Mouse (Mus musculus) layer of hippocampus, adult 2 months (tissue): ENCODE results near the gene Med25. TPM values are rescaled to one million over a fixed set of nuclear protein-coding genes. Genes with fewer than 3 reads are reported as not detected.
"Not testable (repeated sequence)": the region's sequence is repeated elsewhere in the genome, so short reads cannot be mapped to it uniquely, and the experiment has no call there.

Experiments
- DNase-seq, 2 experiments: peaks; one replicate each; pipeline ENCODE4 v3.0.0; 2022; ENCODE audit warnings: low spot score in 2 of 2
- H3K27ac ChIP-seq: fragments of 200-600 bp; 2 replicates; pipeline ENCODE4 v1.8.1; 2022
- H3K4me3 ChIP-seq: fragments of 200-600 bp; 2 replicates; pipeline ENCODE4 v1.8.1; 2022; ENCODE audit warnings: mild to moderate bottlenecking
- CTCF ChIP-seq: fragments of 200-600 bp; conservative IDR thresholded peaks from 2 replicates; pipeline ENCODE4 v1.8.1; 2022; ENCODE audit warnings: antibody characterized with exemption, mild to moderate bottlenecking, moderate library complexity
- total RNA-seq, 2 experiments: library from RNA; stranded (reverse); gene quantifications; 2 replicates each; pipeline ENCODE4 v1.2.3; 2021

Med25 gene
- total RNA-seq, 2 experiments from 2014 or later: 103 to 107 TPM

DNA sequence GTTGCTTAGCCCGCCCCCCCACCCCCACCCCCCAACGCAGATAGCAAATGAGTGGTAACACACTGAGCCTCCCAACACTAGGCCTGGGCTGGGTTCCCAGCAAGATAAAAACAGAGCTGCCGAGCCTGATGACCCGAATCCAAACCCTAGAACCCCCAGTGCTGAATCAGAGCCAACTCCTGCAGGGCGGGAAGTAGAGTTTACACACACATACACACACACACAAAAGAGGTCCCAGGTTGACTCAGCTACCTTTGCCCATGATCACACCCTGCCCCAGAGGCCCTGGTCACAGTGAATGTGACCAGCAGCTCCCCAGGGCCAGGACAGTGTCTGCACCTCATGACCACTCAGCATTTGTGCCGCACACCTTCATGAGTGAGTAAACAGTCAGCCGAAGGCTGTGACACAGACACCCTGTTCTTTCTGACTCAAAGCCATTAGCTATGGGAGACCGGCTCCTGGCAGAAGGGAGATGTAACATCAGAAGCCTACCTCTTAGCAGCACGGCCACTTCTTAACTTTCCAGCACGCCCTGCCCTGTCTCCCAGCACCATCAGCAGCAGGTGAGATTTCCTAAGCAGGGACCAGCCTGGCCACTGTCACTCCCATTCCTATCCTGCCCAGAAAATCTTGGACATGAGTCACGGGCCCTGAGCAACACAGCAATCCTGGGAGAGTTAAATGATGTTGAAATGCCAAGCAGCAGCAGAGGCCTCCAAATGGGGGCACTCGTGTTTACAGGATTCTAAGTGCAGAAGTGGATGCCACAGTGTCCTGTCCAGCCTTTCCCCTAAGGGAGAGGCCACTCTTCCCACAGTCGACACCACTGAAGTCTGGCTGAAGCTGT lies 4.0 kb downstream of the Med25 start:
- Histone ChIP-seq H3K27ac (peak overlapping the region; percentile 91), H3K4me3 (peak overlapping the region; percentile 15; the same call in 1 of the 2 replicates)
- no peak for DNase-seq
- no peak for TF ChIP-seq CTCF

- Histone ChIP-seq H3K27ac (peak overlapping the region; percentile 91; the same call in 1 of the 2 replicates), H3K4me3 (no peak overlapping the region)
- TF ChIP-seq CTCF: no peak
- DNase-seq: no peak
Observed at GRCm38 (mm10) chr7:44886964-44887363, 5.5 kb downstream of the Med25 start.

GRCm38 (mm10) chr7:44884637-44885036 lies 7.9 kb downstream of the Med25 start:
- Histone ChIP-seq H3K27ac (peak overlapping the region; percentile 91), H3K4me3 (no peak overlapping the region; the same call in 1 of the 2 replicates)
- DNase-seq: no peak
- TF ChIP-seq CTCF: no peak

DNA sequence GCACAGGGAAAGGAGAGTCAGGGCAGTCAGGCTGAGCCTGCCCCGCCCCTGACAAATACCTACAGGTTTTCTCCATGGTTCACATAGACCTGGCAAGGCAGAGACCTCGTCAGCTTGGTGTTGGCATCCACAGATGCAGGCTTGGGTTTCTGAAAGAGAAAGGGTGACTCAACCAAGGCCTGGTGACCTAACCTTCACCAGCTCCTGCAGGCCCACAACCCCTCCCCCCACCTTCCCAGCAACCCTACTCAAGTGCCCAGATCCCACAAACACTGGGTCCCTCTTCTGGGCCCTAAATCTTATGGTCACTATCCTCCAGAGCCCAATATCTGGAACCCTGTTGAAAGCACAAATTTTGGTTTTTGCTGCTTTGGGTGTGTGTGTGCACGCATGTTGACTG lies 9.5 kb downstream of the Med25 start:
- no peak for DNase-seq
- no peak for TF ChIP-seq CTCF
- Histone ChIP-seq H3K27ac (no peak overlapping the region), H3K4me3 (no peak overlapping the region)

- no peak for DNase-seq
- Histone ChIP-seq H3K4me3 (no peak overlapping the region), H3K27ac (no peak overlapping the region)
- TF ChIP-seq CTCF: no peak
Observed at GRCm38 (mm10) chr7:44877833-44878232, 14.7 kb downstream of the Med25 start.

GRCm38 (mm10) chr7:44871774-44872173 lies 20.7 kb downstream of the Med25 start:
- DNase-seq, H3K27ac ChIP-seq, H3K4me3 ChIP-seq: not testable (repeated sequence)
- peak; percentile 69 for TF ChIP-seq CTCF

GRCm38 (mm10) chr7:44871181-44871580 lies 21.3 kb downstream of the Med25 start:
- H3K27ac ChIP-seq: no peak overlapping the region
- TF ChIP-seq CTCF: no peak
- H3K4me3 ChIP-seq: no peak overlapping the region
- DNase-seq: no peak

GRCm38 (mm10) chr7:44870614-44871013 lies 21.9 kb downstream of the Med25 start:
- DNase-seq: no peak
- no peak for TF ChIP-seq CTCF
- Histone ChIP-seq H3K4me3 (peak overlapping the region; percentile 75), H3K27ac (peak overlapping the region; percentile 99)

DNA sequence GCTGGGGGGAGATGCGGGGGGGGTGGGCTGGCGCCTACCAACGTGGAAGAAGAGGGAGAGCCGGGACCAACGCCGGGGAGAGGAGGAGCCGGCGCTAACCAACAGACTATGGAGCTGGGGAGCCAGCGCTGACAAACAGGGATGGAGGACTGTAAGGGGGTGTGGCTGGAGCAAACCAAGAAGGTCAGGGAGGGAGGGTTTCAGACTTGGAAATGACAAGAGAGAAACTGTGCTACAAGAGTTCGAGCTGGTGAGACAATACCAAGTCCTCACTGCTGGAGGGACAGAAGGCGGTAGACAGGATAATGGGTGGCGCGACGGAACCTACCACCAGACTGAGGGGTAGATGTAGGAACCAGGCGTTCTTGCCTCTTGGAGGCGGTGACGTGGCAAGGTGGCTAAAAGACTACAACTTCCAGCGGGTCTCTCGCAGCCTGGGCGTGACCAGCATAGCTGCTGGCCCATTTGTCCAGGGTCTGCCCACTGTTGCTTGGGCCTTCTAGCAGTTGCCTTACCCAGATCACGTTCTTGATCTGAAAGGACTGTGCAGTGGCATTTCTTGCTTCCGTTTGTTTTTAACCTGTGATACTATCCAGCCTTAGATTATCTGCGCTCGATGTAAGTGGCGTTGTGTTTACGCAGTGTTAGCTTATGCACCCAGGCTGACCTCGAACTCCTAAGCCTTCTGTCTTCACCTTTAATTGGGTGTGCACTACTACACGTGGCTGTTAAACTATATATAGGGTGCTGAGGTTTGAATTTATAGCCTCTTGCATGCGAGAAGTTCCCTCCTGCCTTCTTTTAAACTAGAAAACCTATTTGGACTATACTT lies 22.6 kb downstream of the Med25 start, which contains the start of gene Ptov1:
TSS of gene Ptov1 (minus strand) at position 92 of the 832 bp plus-strand sequence.
- TF ChIP-seq CTCF: peak; percentile 21; the same call in 1 of the 2 replicates
- peak within 1 kb of the TSS; percentile 99 for H3K27ac ChIP-seq
- peak within 1 kb of the TSS; percentile 75 for H3K4me3 ChIP-seq
- peak; percentile 93 to 99 for DNase-seq

DNA sequence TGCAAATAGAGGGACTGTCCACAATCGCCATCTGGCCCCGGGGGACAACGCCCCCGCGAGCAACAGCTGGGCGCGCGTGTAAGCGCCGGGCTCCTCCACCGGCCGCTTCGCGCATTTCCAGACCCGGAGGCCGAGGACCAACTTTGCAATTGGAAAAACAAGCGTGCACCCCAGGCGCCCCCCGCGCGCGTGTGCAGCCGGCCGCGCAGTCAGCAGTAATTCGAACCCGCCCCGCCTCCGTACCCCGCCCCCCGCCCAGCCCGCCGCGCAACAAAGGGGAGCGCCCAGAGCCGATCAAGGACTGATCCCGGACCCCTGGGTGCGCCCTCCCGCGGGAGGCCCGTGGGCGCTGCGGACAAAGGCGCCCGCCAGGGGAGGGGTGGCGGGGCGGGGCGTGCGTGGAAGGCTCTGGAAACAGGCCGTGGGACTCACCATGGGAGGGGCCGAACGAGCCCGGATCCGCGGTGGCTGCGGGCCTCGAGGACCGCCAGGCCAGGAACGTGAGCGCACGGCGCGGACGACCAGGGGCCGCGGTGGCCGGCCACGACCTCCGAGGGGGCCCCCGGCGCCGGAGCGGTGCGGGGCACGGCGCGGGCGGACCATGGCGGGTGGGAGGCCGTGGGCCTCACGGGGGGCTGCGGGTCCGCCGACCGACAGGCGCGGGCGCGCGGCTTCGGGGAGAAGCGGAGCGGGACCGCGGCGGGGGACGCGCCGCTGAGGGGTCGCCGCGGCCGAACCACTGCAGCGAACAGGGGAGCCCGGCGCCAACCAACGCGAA lies 23.4 kb downstream of the Med25 start:
- DNase-seq: no peak
- peak overlapping the region; percentile 99 for H3K27ac ChIP-seq
- TF ChIP-seq CTCF: peak; percentile 21; the same call in 1 of the 2 replicates
- H3K4me3 ChIP-seq: peak overlapping the region; percentile 75

DNA sequence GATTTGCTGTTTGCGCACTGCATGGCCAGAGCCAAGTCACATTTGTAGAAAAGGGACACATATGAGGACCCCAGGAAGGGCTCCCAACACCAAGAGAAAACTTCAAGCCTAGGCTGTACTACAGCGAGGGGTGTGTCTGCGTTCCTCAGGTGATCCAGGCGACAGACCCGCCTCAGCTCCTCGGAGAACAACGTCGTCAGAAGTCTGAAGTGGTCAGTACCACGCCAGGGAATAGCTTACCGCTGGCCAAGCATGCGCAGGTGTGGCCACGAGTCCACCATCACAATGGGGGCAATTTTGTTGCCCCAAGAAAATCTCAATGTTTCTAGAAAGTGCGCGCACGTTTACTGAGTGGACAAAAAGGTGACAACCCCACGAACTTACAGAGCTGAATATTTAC lies 24.0 kb downstream of the Med25 start:
- DNase-seq: no peak
- Histone ChIP-seq H3K27ac (peak overlapping the region; percentile 99), H3K4me3 (peak overlapping the region; percentile 75)
- TF ChIP-seq CTCF: no peak

DNA sequence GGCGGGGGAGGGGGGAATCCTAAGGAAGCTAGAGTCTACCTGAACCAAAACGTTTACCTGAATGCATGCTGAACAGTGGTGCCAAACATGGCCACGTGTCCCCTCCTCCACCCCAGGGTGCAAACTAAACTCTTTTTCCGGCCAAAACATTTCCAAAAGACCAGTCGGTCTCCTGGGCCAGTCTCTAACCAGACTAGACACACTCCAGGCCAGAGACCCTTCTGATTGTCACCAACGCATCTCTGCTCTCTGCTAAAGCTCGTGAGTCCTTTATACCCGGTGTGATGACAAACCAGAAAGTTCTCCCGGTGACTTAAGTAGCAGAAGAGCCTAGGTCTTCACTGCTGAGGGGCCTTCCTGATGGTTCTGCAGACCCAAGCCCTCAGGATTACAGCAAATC lies 24.7 kb downstream of the Med25 start:
- DNase-seq: no peak
- no peak for TF ChIP-seq CTCF
- Histone ChIP-seq H3K27ac (peak overlapping the region; percentile 99; the same call in 1 of the 2 replicates), H3K4me3 (peak overlapping the region; percentile 75)
